Mouse (Mus musculus): ENCODE data around the gene Dimt1. TPM values are rescaled to one million over a fixed set of nuclear protein-coding genes. Genes with fewer than 3 reads are reported as not detected.
A peak's percentile ranks its signal among the peaks of the same experiment; 100 is the strongest.
"Not testable (repeated sequence)": the region's sequence is repeated elsewhere in the genome, so short reads cannot be mapped to it uniquely, and the experiment has no call there.

The Dimt1 gene
- polyA plus RNA-seq, 1 experiment from 2014 or later: 10.1 TPM

DNA sequence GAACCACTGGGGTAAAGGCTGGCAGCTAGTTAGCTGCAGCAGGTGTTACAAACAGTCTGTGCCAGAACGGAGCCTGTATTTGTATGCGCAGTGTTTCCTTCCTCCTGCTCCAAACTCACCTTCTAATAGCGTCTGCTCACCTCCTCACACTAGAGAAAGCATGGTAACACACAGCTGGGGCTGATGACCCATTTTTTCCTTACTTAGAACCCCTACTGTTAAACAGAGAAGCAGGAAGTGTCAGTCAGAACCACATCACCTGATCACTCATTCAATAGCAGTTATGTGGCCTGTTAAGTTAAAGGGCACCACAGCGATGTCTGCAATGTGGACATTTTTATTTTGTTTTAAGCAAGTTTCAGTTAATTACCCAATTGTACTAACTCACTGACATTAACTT is 10.6 kb downstream of the Dimt1 start:
- no peak for ATAC-seq
- Histone ChIP-seq H3K36me3 (replicated peaks; ENCODE audit: insufficient read depth, low read length) (peaks cover 56% of the 10 kb centered on the region), H3K4me2 (ENCODE audit: low read depth, low read length) (no peak overlapping the region), H3K4me3 (ENCODE audit: low read depth, low read length) (no peak overlapping the region), H3K27me3 (ENCODE audit: insufficient read depth, low read length) (no peaks in the 10 kb centered on the region), H3K9ac (replicated peaks) (no peak overlapping the region), H3K27ac (ENCODE audit: low read depth) (no peak overlapping the region), H3K4me1 (ENCODE audit: insufficient read depth) (no peaks in the 10 kb centered on the region), H3K9me3 (ENCODE audit: low read length) (no peaks in the 10 kb centered on the region)
- DNase-seq: no peak
- WGBS (ENCODE audit: insufficient replicate concordance): 93% methylated on average over 4 of the region's 4 CpGs
- TF ChIP-seq CTCF (IDR thresholded peaks at IDR 0.05; ENCODE audit: low read depth) (no peak), EP300 (IDR thresholded peaks at IDR 0.05; ENCODE audit: low read depth) (no peak)

DNA sequence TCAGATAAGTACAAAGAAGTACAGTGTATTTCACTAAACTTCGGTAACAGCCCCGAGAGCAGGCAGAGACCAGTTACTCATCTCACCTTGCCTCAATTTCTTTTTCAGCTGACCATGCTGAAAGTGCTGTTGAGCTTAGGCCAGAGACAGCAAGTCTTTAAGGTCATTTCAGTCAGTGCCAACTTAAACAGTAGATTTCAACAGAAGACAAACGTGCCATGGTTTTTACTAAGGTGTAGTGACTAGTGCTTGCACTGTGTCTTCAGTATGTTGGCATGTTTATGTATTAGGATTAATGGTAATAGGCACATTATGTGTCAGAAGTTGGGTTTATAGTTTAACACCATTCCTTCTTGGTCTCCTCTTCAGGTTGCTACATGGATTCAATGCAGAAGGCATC is 11.4 kb downstream of the Dimt1 start:
- Histone ChIP-seq H3K9ac (replicated peaks) (no peak overlapping the region), H3K36me3 (replicated peaks; ENCODE audit: insufficient read depth, low read length) (peaks cover 59% of the 10 kb centered on the region), H3K27ac (ENCODE audit: low read depth) (no peak overlapping the region), H3K4me2 (ENCODE audit: low read depth, low read length) (no peak overlapping the region), H3K4me1 (ENCODE audit: insufficient read depth) (no peaks in the 10 kb centered on the region), H3K9me3 (ENCODE audit: low read length) (no peaks in the 10 kb centered on the region), H3K27me3 (ENCODE audit: insufficient read depth, low read length) (no peaks in the 10 kb centered on the region), H3K4me3 (ENCODE audit: low read depth, low read length) (no peak overlapping the region)
- ATAC-seq: no peak
- TF ChIP-seq CTCF (IDR thresholded peaks at IDR 0.05; ENCODE audit: low read depth) (no peak), EP300 (IDR thresholded peaks at IDR 0.05; ENCODE audit: low read depth) (no peak)
- WGBS (ENCODE audit: insufficient replicate concordance): 81% methylated on average over 3 of the region's 3 CpGs
- DNase-seq: no peak

DNA sequence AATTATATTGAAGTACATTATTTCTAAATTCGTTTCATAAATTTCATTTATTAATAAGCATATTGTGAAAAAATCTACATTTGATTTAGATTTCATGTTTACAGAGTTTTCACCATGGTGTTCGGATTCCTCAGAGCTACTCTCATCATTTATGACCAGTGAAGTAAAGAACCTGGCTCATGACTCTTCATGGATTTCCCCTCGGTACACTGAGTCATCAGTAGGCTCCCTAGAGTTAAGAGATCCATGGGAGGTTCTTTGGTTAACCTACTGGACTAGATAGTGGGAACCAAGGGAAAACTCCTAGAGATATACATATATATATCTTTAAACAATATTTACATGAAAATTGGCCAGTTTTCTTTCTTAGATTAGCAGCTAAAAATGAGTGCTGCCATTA is 13.6 kb downstream of the Dimt1 start:
- H3K9ac ChIP-seq (replicated peaks): no peak overlapping the region
- H3K4me2 ChIP-seq (ENCODE audit: low read depth, low read length): no peak overlapping the region
- H3K4me3 ChIP-seq (ENCODE audit: low read depth, low read length): no peak overlapping the region
- no peak for TF ChIP-seq EP300 (IDR thresholded peaks at IDR 0.05; ENCODE audit: low read depth)
- TF ChIP-seq CTCF (IDR thresholded peaks at IDR 0.05; ENCODE audit: low read depth): no peak
- no peaks in the 10 kb centered on the region for H3K4me1 ChIP-seq (ENCODE audit: insufficient read depth)
- peaks cover 56% of the 10 kb centered on the region for H3K36me3 ChIP-seq (replicated peaks; ENCODE audit: insufficient read depth, low read length)
- 89% methylated on average over 3 of the region's 3 CpGs for WGBS (ENCODE audit: insufficient replicate concordance)
- no peaks in the 10 kb centered on the region for H3K27me3 ChIP-seq (ENCODE audit: insufficient read depth, low read length)
- ATAC-seq (no peak), DNase-seq (no peak)
- no peaks in the 10 kb centered on the region for H3K9me3 ChIP-seq (ENCODE audit: low read length)
- H3K27ac ChIP-seq (ENCODE audit: low read depth): no peak overlapping the region

DNA sequence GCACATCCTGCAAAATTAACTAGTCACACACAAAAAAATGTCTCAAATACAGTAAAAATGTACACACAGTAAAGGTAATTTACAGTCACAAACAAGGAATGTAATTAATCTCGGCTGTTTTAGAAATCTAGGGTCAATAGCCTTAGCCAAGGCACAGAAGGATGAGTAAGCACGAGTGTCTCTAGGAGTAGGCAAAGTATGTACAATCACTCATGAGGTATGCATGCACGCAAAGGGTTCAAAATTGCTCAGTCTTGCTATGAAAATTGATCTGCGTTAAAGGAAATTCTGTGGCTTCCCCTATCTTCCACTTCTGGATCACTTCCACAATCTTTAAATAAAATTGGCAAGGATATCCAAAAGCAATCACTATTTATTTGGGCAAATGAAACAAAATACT is 14.6 kb downstream of the Dimt1 start:
- TF ChIP-seq CTCF (IDR thresholded peaks at IDR 0.05; ENCODE audit: low read depth): no peak
- TF ChIP-seq EP300 (IDR thresholded peaks at IDR 0.05; ENCODE audit: low read depth): no peak
- H3K9ac ChIP-seq (replicated peaks): no peak overlapping the region
- no peaks in the 10 kb centered on the region for H3K9me3 ChIP-seq (ENCODE audit: low read length)
- DNase-seq (no peak), ATAC-seq (no peak)
- WGBS (ENCODE audit: insufficient replicate concordance): 84% methylated on average over 4 of the region's 4 CpGs
- no peaks in the 10 kb centered on the region for H3K27me3 ChIP-seq (ENCODE audit: insufficient read depth, low read length)
- no peak overlapping the region for H3K4me2 ChIP-seq (ENCODE audit: low read depth, low read length)
- peaks cover 52% of the 10 kb centered on the region for H3K36me3 ChIP-seq (replicated peaks; ENCODE audit: insufficient read depth, low read length)
- no peaks in the 10 kb centered on the region for H3K4me1 ChIP-seq (ENCODE audit: insufficient read depth)
- no peak overlapping the region for H3K4me3 ChIP-seq (ENCODE audit: low read depth, low read length)
- H3K27ac ChIP-seq (ENCODE audit: low read depth): no peak overlapping the region

DNA sequence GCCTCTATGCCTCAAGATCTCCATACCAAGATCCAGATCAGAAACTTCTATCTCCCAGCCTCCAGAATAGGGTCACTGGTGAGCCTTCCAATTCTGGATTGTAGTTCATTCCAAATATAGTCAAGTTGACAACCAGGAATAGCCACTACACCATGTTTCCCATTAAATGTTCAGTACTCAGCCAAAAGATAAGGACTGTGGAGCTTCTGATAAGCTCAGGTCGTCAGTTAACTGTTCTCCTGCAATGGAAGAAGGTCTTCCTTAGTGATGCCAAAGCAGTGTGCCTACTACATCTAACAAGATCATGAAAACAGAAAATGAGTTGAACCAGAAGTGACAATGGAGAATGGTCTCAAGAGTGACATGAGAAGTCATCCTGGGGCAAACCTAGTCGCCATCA is 50.0 kb downstream of the Dimt1 start:
- H3K9ac ChIP-seq (replicated peaks): no peak overlapping the region
- no peak overlapping the region for H3K4me3 ChIP-seq (ENCODE audit: low read depth, low read length)
- no peak for ATAC-seq

DNA sequence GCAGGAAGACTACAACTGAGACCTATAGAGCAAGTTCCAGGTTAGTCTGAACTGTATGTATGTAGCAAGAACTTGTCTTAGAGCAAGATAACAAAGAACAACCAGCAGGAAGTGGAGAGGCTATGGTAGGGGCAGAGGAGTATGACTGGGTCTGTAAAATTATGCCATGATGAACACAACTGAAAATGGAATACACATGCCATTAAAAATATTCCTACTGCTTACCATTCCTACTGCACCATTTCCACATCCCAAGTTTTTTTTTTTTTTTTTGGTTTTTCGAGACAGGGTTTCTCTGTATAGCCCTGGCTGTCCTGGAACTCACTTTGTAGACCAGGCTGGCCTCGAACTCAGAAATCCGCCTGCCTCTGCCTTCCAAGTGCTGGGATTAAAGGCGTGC is 50.6 kb downstream of the Dimt1 start:
- H3K27me3 ChIP-seq (ENCODE audit: insufficient read depth, low read length); H3K4me2 ChIP-seq (ENCODE audit: low read depth, low read length); H3K9me3 ChIP-seq (ENCODE audit: low read length); ATAC-seq; H3K9ac ChIP-seq (replicated peaks); H3K4me3 ChIP-seq (ENCODE audit: low read depth, low read length); DNase-seq: not testable (repeated sequence)
- 91% methylated on average over 4 of the region's 4 CpGs for WGBS (ENCODE audit: insufficient replicate concordance)
- H3K4me1 ChIP-seq (ENCODE audit: insufficient read depth): peaks cover 27% of the 10 kb centered on the region
- peak overlapping the region; percentile 62; the same call in 1 of the 2 replicates for H3K27ac ChIP-seq (ENCODE audit: low read depth)
- H3K36me3 ChIP-seq (replicated peaks; ENCODE audit: insufficient read depth, low read length): peaks cover 13% of the 10 kb centered on the region; the same call in 1 of the 2 replicates

More for the DNA sequence above, 50.0 kb downstream of the Dimt1 start:
- Histone ChIP-seq H3K4me1 (ENCODE audit: insufficient read depth) (peaks cover 27% of the 10 kb centered on the region), H3K27ac (ENCODE audit: low read depth) (0 out of 2 replicates have a peak overlapping the region, but pooled peaks have one; percentile 62), H3K36me3 (replicated peaks; ENCODE audit: insufficient read depth, low read length) (peaks cover 18% of the 10 kb centered on the region), H3K27me3 (ENCODE audit: insufficient read depth, low read length) (no peaks in the 10 kb centered on the region), H3K4me2 (ENCODE audit: low read depth, low read length) (0 out of 2 replicates have a peak overlapping the region, but pooled peaks have one; percentile 15), H3K9me3 (ENCODE audit: low read length) (no peaks in the 10 kb centered on the region)
- no peak for DNase-seq
- 50% methylated on average over 2 of the region's 2 CpGs for WGBS (ENCODE audit: insufficient replicate concordance)
- TF ChIP-seq EP300 (IDR thresholded peaks at IDR 0.05; ENCODE audit: low read depth): no peak
- TF ChIP-seq CTCF (IDR thresholded peaks at IDR 0.05; ENCODE audit: low read depth): no peak

DNA sequence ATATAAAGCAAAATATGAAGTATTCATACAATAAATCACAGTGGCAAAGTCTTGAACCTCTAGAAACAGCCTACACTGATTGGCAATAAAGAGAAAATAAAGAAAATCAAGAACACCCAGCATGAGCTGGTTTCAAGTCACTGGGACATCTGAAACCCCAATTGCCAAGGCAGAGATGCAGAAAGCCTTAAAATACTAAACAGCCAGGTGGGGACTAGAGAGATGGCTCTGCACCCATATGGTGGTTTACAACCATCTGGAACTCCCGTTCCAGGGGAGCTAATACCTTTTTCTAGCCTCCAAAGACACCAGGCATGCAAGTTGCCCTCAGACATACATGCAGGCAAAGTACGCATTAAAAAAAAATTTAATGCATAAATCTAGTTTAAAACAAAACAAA is 51.1 kb downstream of the Dimt1 start:
- H3K36me3 ChIP-seq (replicated peaks; ENCODE audit: insufficient read depth, low read length): peaks cover 8% of the 10 kb centered on the region; the same call in 1 of the 2 replicates
- WGBS (ENCODE audit: insufficient replicate concordance): 77% methylated on average over 2 of the region's 2 CpGs
- no peak overlapping the region for H3K9ac ChIP-seq (replicated peaks)
- TF ChIP-seq CTCF (IDR thresholded peaks at IDR 0.05; ENCODE audit: low read depth): no peak
- TF ChIP-seq EP300 (IDR thresholded peaks at IDR 0.05; ENCODE audit: low read depth): no peak
- H3K9me3 ChIP-seq (ENCODE audit: low read length): no peaks in the 10 kb centered on the region
- DNase-seq (no peak), ATAC-seq (no peak)
- H3K4me3 ChIP-seq (ENCODE audit: low read depth, low read length): no peak overlapping the region
- peak overlapping the region; percentile 38 for H3K4me2 ChIP-seq (ENCODE audit: low read depth, low read length)
- H3K27me3 ChIP-seq (ENCODE audit: insufficient read depth, low read length): no peaks in the 10 kb centered on the region
- H3K4me1 ChIP-seq (ENCODE audit: insufficient read depth): peaks cover 27% of the 10 kb centered on the region
- peak overlapping the region; percentile 82 for H3K27ac ChIP-seq (ENCODE audit: low read depth)

All from liver, postnatal 0 days (tissue).